Mouse (Mus musculus): ENCODE data around the gene Gnpat. TPM values are rescaled to one million over a fixed set of nuclear protein-coding genes. Genes with fewer than 3 reads are reported as not detected.

The Gnpat gene
- polyA plus RNA-seq, 1 experiment = 95.4 TPM

- no peaks in the 10 kb centered on the region for H3K79me2 ChIP-seq (ENCODE audit: control insufficient read depth, insufficient read depth)
- H3K4me3 ChIP-seq = no peak overlapping the region
- no peaks in the 10 kb centered on the region for H3K27me3 ChIP-seq (ENCODE audit: control insufficient read depth, insufficient read depth, insufficient read length)
- TF ChIP-seq SRF (IDR thresholded peaks at IDR 0.05; ENCODE audit: control insufficient read depth, insufficient read length, low read depth) (no peak), TCF12 (IDR thresholded peaks at IDR 0.05; ENCODE audit: insufficient read depth, poor library complexity, severe bottlenecking) (no peak), MYOD1 (IDR thresholded peaks at IDR 0.05; ENCODE audit: control insufficient read depth in 1 of 3, insufficient read length in 2 of 3, low read depth in 2 of 3) (no peak), POLR2A (IDR thresholded peaks at IDR 0.05; ENCODE audit: insufficient read length, low read depth) (no peak), TCF3 (IDR thresholded peaks at IDR 0.05; ENCODE audit: insufficient read length, low read depth) (no peak), POLR2AphosphoS2 (IDR thresholded peaks at IDR 0.05; ENCODE audit: insufficient read length, low read depth) (no peak), E2F4 (IDR thresholded peaks at IDR 0.05; ENCODE audit: insufficient read depth) (no peak), USF1 (IDR thresholded peaks at IDR 0.05; ENCODE audit: low read depth) (no peak), MAX (IDR thresholded peaks at IDR 0.05; ENCODE audit: low read depth) (no peak), REST (IDR thresholded peaks at IDR 0.05; ENCODE audit: insufficient read depth, insufficient read length) (no peak), CEBPB (IDR thresholded peaks at IDR 0.05; ENCODE audit: insufficient read depth, poor library complexity, severe bottlenecking) (no peak), MYOG (IDR thresholded peaks at IDR 0.05; ENCODE audit: control insufficient read depth in 1 of 3, insufficient read depth in 1 of 3, insufficient read length in 2 of 3, low read depth in 2 of 3) (no peak)
- no peak overlapping the region for H3ac ChIP-seq (ENCODE audit: control insufficient read depth, insufficient read length)
- H3K4me2 ChIP-seq (ENCODE audit: low read depth) = no peak overlapping the region
- H3K36me3 ChIP-seq (ENCODE audit: control insufficient read depth, insufficient read depth) = peaks cover 2% of the 10 kb centered on the region
Measured at GRCm38 (mm10) chr8:124845573-124845972, 17.3 kb upstream of the Gnpat start.

GRCm38 (mm10) chr8:124853511-124853910 lies 9.3 kb upstream of the Gnpat start:
- TF ChIP-seq CEBPB (IDR thresholded peaks at IDR 0.05; ENCODE audit: insufficient read depth, poor library complexity, severe bottlenecking) (no peak), POLR2A (IDR thresholded peaks at IDR 0.05; ENCODE audit: insufficient read length, low read depth) (no peak), E2F4 (IDR thresholded peaks at IDR 0.05; ENCODE audit: insufficient read depth) (no peak), TCF3 (IDR thresholded peaks at IDR 0.05; ENCODE audit: insufficient read length, low read depth) (no peak), SRF (IDR thresholded peaks at IDR 0.05; ENCODE audit: control insufficient read depth, insufficient read length, low read depth) (no peak), POLR2AphosphoS2 (IDR thresholded peaks at IDR 0.05; ENCODE audit: insufficient read length, low read depth) (no peak), MAX (IDR thresholded peaks at IDR 0.05; ENCODE audit: low read depth) (no peak), REST (IDR thresholded peaks at IDR 0.05; ENCODE audit: insufficient read depth, insufficient read length) (no peak), USF1 (IDR thresholded peaks at IDR 0.05; ENCODE audit: low read depth) (no peak), MYOD1 (IDR thresholded peaks at IDR 0.05; ENCODE audit: control insufficient read depth in 1 of 3, insufficient read length in 2 of 3, low read depth in 2 of 3) (no peak), TCF12 (IDR thresholded peaks at IDR 0.05; ENCODE audit: insufficient read depth, poor library complexity, severe bottlenecking) (no peak), MYOG (IDR thresholded peaks at IDR 0.05; ENCODE audit: control insufficient read depth in 1 of 3, insufficient read depth in 1 of 3, insufficient read length in 2 of 3, low read depth in 2 of 3) (no peak)
- peaks cover 16% of the 10 kb centered on the region for H3K36me3 ChIP-seq (ENCODE audit: control insufficient read depth, insufficient read depth)
- H3K79me2 ChIP-seq (ENCODE audit: control insufficient read depth, insufficient read depth) = no peaks in the 10 kb centered on the region
- no peak overlapping the region for H3ac ChIP-seq (ENCODE audit: control insufficient read depth, insufficient read length)
- no peak overlapping the region for H3K4me2 ChIP-seq (ENCODE audit: low read depth)
- no peaks in the 10 kb centered on the region for H3K27me3 ChIP-seq (ENCODE audit: control insufficient read depth, insufficient read depth, insufficient read length)
- H3K4me3 ChIP-seq = no peak overlapping the region

- Histone ChIP-seq H3K4me2 (ENCODE audit: low read depth) (no peak overlapping the region), H3K79me2 (ENCODE audit: control insufficient read depth, insufficient read depth) (peaks cover 30% of the 10 kb centered on the region), H3K4me3 (no peak overlapping the region), H3ac (ENCODE audit: control insufficient read depth, insufficient read length) (no peak overlapping the region), H3K27me3 (ENCODE audit: control insufficient read depth, insufficient read depth, insufficient read length) (no peaks in the 10 kb centered on the region), H3K36me3 (ENCODE audit: control insufficient read depth, insufficient read depth) (peaks cover 28% of the 10 kb centered on the region)
- no peak for TF ChIP-seq USF1 (IDR thresholded peaks at IDR 0.05; ENCODE audit: low read depth)
- TF ChIP-seq POLR2A (IDR thresholded peaks at IDR 0.05; ENCODE audit: insufficient read length, low read depth) = no peak
- no peak for TF ChIP-seq MYOD1 (IDR thresholded peaks at IDR 0.05; ENCODE audit: control insufficient read depth in 1 of 3, insufficient read length in 2 of 3, low read depth in 2 of 3)
- TF ChIP-seq SRF (IDR thresholded peaks at IDR 0.05; ENCODE audit: control insufficient read depth, insufficient read length, low read depth) = no peak
- TF ChIP-seq MAX (IDR thresholded peaks at IDR 0.05; ENCODE audit: low read depth) = no peak
- TF ChIP-seq TCF12 (IDR thresholded peaks at IDR 0.05; ENCODE audit: insufficient read depth, poor library complexity, severe bottlenecking) = no peak
- TF ChIP-seq REST (IDR thresholded peaks at IDR 0.05; ENCODE audit: insufficient read depth, insufficient read length) = no peak
- TF ChIP-seq CEBPB (IDR thresholded peaks at IDR 0.05; ENCODE audit: insufficient read depth, poor library complexity, severe bottlenecking) = no peak
- TF ChIP-seq TCF3 (IDR thresholded peaks at IDR 0.05; ENCODE audit: insufficient read length, low read depth) = no peak
- TF ChIP-seq MYOG (IDR thresholded peaks at IDR 0.05; ENCODE audit: control insufficient read depth in 1 of 3, insufficient read depth in 1 of 3, insufficient read length in 2 of 3, low read depth in 2 of 3) = no peak
- no peak for TF ChIP-seq POLR2AphosphoS2 (IDR thresholded peaks at IDR 0.05; ENCODE audit: insufficient read length, low read depth)
- TF ChIP-seq E2F4 (IDR thresholded peaks at IDR 0.05; ENCODE audit: insufficient read depth) = no peak
Measured at GRCm38 (mm10) chr8:124859466-124859865, 3.4 kb upstream of the Gnpat start.

- peak overlapping the region; percentile 35 for H3K4me2 ChIP-seq (ENCODE audit: low read depth)
- no peaks in the 10 kb centered on the region for H3K27me3 ChIP-seq (ENCODE audit: control insufficient read depth, insufficient read depth, insufficient read length)
- peaks cover 37% of the 10 kb centered on the region for H3K79me2 ChIP-seq (ENCODE audit: control insufficient read depth, insufficient read depth)
- H3ac ChIP-seq (ENCODE audit: control insufficient read depth, insufficient read length) = no peak overlapping the region
- no peak overlapping the region for H3K4me3 ChIP-seq
- TF ChIP-seq USF1 (IDR thresholded peaks at IDR 0.05; ENCODE audit: low read depth) = no peak
- no peak for TF ChIP-seq MAX (IDR thresholded peaks at IDR 0.05; ENCODE audit: low read depth)
- TF ChIP-seq CEBPB (IDR thresholded peaks at IDR 0.05; ENCODE audit: insufficient read depth, poor library complexity, severe bottlenecking) = no peak
- TF ChIP-seq POLR2A (IDR thresholded peaks at IDR 0.05; ENCODE audit: insufficient read length, low read depth) = no peak
- peaks cover 28% of the 10 kb centered on the region for H3K36me3 ChIP-seq (ENCODE audit: control insufficient read depth, insufficient read depth)
Measured at GRCm38 (mm10) chr8:124860188-124860587, 2.6 kb upstream of the Gnpat start.
